Mouse (Mus musculus) forebrain, embryonic 14.5 days (tissue): ENCODE results near the gene Kdelr1. TPM values are rescaled to one million over a fixed set of nuclear protein-coding genes. Genes with fewer than 3 reads are reported as not detected.
"Not testable (repeated sequence)": the region's sequence is repeated elsewhere in the genome, so short reads cannot be mapped to it uniquely, and the experiment has no call there.

Experiments
- ATAC-seq: fragments of 200-750 bp; cut with Nextera tagmentation; 2 replicates; pipeline ENCODE4 v1.8.0; 2017; ENCODE audit warnings: mild to moderate bottlenecking, moderate library complexity
- DNase-seq: peaks from one replicate; pipeline ENCODE4 v3.0.0-alpha.2; 2015; ENCODE audit warnings: low spot score
- H3K27ac ChIP-seq: fragments of 300-500 bp; sonication (generic); 2 replicates; pipeline ENCODE4 v1.5.1; 2014; ENCODE audit warnings: low read depth, mild to moderate bottlenecking, control low read depth, low read length, moderate library complexity
- H3K27me3 ChIP-seq: fragments of 300-500 bp; sonication (generic); replicated peaks from 2 replicates; pipeline ENCODE4 v1.6.1; 2014; ENCODE audit warnings: low read length, control low read depth, mixed read lengths; ENCODE audit not compliant: control insufficient read depth, insufficient read depth
- H3K36me3 ChIP-seq: fragments of 300-500 bp; sonication (generic); 2 replicates; pipeline ENCODE4 v1.6.1; 2014; ENCODE audit warnings: low read length, control low read depth; ENCODE audit not compliant: control insufficient read depth, insufficient read depth
- H3K4me1 ChIP-seq: fragments of 300-500 bp; sonication (generic); 2 replicates; pipeline ENCODE4 v1.6.1; 2014; ENCODE audit warnings: antibody characterized with exemption, low read length, control low read depth; ENCODE audit not compliant: control insufficient read depth, insufficient read depth
- H3K4me2 ChIP-seq: fragments of 300-500 bp; sonication (generic); 2 replicates; pipeline ENCODE4 v1.6.1; 2014; ENCODE audit warnings: mild to moderate bottlenecking, control low read depth, low read length
- H3K4me3 ChIP-seq: fragments of 300-500 bp; sonication (generic); 2 replicates; pipeline ENCODE4 v1.5.1; 2014; ENCODE audit warnings: low read depth, low read length, control low read depth
- H3K9ac ChIP-seq: fragments of 300-500 bp; sonication (generic); 2 replicates; pipeline ENCODE4 v1.6.1; 2014; ENCODE audit warnings: mild to moderate bottlenecking, low read length, control low read depth, moderate library complexity
- H3K9me3 ChIP-seq: fragments of 300-500 bp; sonication (generic); replicated peaks from 2 replicates; pipeline ENCODE4 v1.6.1; 2016; ENCODE audit warnings: low read length, control low read depth, mixed read lengths; ENCODE audit not compliant: control insufficient read depth
- WGBS: fragments of 180-500 bp; shearing (Covaris S2); extraction: QIAGEN DNeasy Blood & Tissue Kit; methylation state at CpG from one replicate; pipeline ENCODE4 v1.1.7; 2014; 5-methylcytosine and 5-hydroxymethylcytosine counted together
- polyA plus RNA-seq: library from polyadenylated mRNA; unstranded; fragments of >200 nt; fragmentation: Nextera tagmentation; extraction: Ambion mirVana; gene quantifications from 2 replicates; pipeline ENCODE4 v1.2.1, GENCODE M21; 2014

Kdelr1 gene
- polyA plus RNA-seq, 1 experiment from 2014 or later = 104 TPM

- H3K4me2 ChIP-seq = no peak overlapping the region
- H3K27ac ChIP-seq = no peak overlapping the region
- DNase-seq = no peak
- 98% methylated on average over 4 of the region's 4 CpGs for whole genome bisulfite sequencing
- no peaks in the 10 kb centered on the region for H3K9me3 ChIP-seq
- no peak overlapping the region for H3K4me3 ChIP-seq
- no peaks in the 10 kb centered on the region for H3K27me3 ChIP-seq
- H3K4me1 ChIP-seq = no peaks in the 10 kb centered on the region
- H3K9ac ChIP-seq = no peak overlapping the region
- ATAC-seq = no peak
- H3K36me3 ChIP-seq = peaks cover 89% of the 10 kb centered on the region
Measured at GRCm38 (mm10) chr7:45880531-45880930, 8.0 kb downstream of the Kdelr1 start.

- no peak overlapping the region for H3K4me2 ChIP-seq
- H3K9me3 ChIP-seq = no peaks in the 10 kb centered on the region
- 90% methylated on average over 2 of the region's 2 CpGs for WGBS
- no peak overlapping the region for H3K27ac ChIP-seq
- ATAC-seq (no peak), DNase-seq (no peak)
- H3K27me3 ChIP-seq = no peaks in the 10 kb centered on the region
- H3K4me1 ChIP-seq = no peaks in the 10 kb centered on the region
- no peak overlapping the region for H3K9ac ChIP-seq
- H3K36me3 ChIP-seq = peaks cover 87% of the 10 kb centered on the region
- H3K4me3 ChIP-seq = no peak overlapping the region
Measured at GRCm38 (mm10) chr7:45881011-45881410, 8.4 kb downstream of the Kdelr1 start.

GRCm38 (mm10) chr7:45887246-45887645 lies 14.7 kb downstream of the Kdelr1 start:
- Histone ChIP-seq H3K4me1 (no peaks in the 10 kb centered on the region), H3K9ac (no peak overlapping the region), H3K4me2 (no peak overlapping the region), H3K9me3 (no peaks in the 10 kb centered on the region), H3K36me3 (peaks cover 36% of the 10 kb centered on the region), H3K27ac (no peak overlapping the region), H3K27me3 (no peaks in the 10 kb centered on the region), H3K4me3 (no peak overlapping the region)
- no peak for ATAC-seq
- DNase-seq = no peak
- WGBS = 60% methylated on average over 3 of the region's 3 CpGs

GRCm38 (mm10) chr7:45892651-45893050 lies 20.1 kb downstream of the Kdelr1 start:
- Histone ChIP-seq H3K27ac (no peak overlapping the region), H3K27me3 (no peaks in the 10 kb centered on the region), H3K9ac (no peak overlapping the region), H3K4me2 (no peak overlapping the region), H3K4me3 (no peak overlapping the region), H3K9me3 (no peaks in the 10 kb centered on the region), H3K36me3 (no peaks in the 10 kb centered on the region), H3K4me1 (peaks cover 5% of the 10 kb centered on the region)
- ATAC-seq (no peak), DNase-seq (no peak)
- 83% methylated on average over 2 of the region's 2 CpGs for WGBS

- Histone ChIP-seq H3K36me3 (no peaks in the 10 kb centered on the region), H3K4me3 (peak overlapping the region; percentile 47), H3K27ac (no peak overlapping the region), H3K4me2 (peak overlapping the region; percentile 34), H3K27me3 (no peaks in the 10 kb centered on the region), H3K9me3 (no peaks in the 10 kb centered on the region), H3K4me1 (peaks cover 9% of the 10 kb centered on the region), H3K9ac (no peak overlapping the region)
- WGBS = 73% methylated on average over 6 of the region's 6 CpGs
- DNase-seq = no peak
- ATAC-seq = peak; percentile 19; the same call in 1 of the 2 replicates
Measured at GRCm38 (mm10) chr7:45895931-45896516, 23.5 kb downstream of the Kdelr1 start.

- ATAC-seq = peak; percentile 92
- 1% methylated on average over 40 of the region's 40 CpGs for WGBS
- no peaks in the 10 kb centered on the region for H3K27me3 ChIP-seq
- peaks cover 9% of the 10 kb centered on the region for H3K4me1 ChIP-seq
- H3K4me3 ChIP-seq = peak within 1 kb of the TSS; percentile 47
- peak within 1 kb of the TSS; percentile 30; the same call in 1 of the 2 replicates for H3K27ac ChIP-seq
- H3K9me3 ChIP-seq = no peaks in the 10 kb centered on the region
- DNase-seq = peak; percentile 100
- H3K9ac ChIP-seq = peak within 1 kb of the TSS; percentile 68
- H3K4me2 ChIP-seq = peak within 1 kb of the TSS; percentile 91
- no peaks in the 10 kb centered on the region for H3K36me3 ChIP-seq
Measured at GRCm38 (mm10) chr7:45896517-45897257, 24.1 kb downstream of the Kdelr1 start, which contains the start of the genes Syngr4 and Tmem143. Gene Syngr4, minus strand, starts transcription at chr7:45896714. Gene Tmem143, plus strand, starts transcription at chr7:45896941.

GRCm38 (mm10) chr7:45897258-45897757 lies 24.7 kb downstream of the Kdelr1 start:
- ATAC-seq = peak; percentile 30
- no peaks in the 10 kb centered on the region for H3K27me3 ChIP-seq
- H3K9me3 ChIP-seq = no peaks in the 10 kb centered on the region
- peak overlapping the region; percentile 68 for H3K9ac ChIP-seq
- peak overlapping the region; percentile 91 for H3K4me2 ChIP-seq
- H3K27ac ChIP-seq = peak overlapping the region; percentile 30; the same call in 1 of the 2 replicates
- peaks cover 9% of the 10 kb centered on the region for H3K4me1 ChIP-seq
- no peaks in the 10 kb centered on the region for H3K36me3 ChIP-seq
- under 1% methylated on average over 19 of the region's 19 CpGs for WGBS
- H3K4me3 ChIP-seq = peak overlapping the region; percentile 47
- DNase-seq = peak; percentile 29

- H3K4me3 ChIP-seq, H3K36me3 ChIP-seq, H3K9me3 ChIP-seq, ATAC-seq, H3K27ac ChIP-seq, H3K4me1 ChIP-seq, H3K27me3 ChIP-seq, H3K9ac ChIP-seq: not testable (repeated sequence)
- peak; percentile 56 for DNase-seq
- H3K4me2 ChIP-seq = peak overlapping the region; percentile 91
- 47% methylated on average over 4 of the region's 4 CpGs for WGBS
Measured at GRCm38 (mm10) chr7:45898125-45898524, 25.6 kb downstream of the Kdelr1 start.

- no peak overlapping the region for H3K4me3 ChIP-seq
- no peak overlapping the region for H3K4me2 ChIP-seq
- no peak for DNase-seq
- H3K9me3 ChIP-seq = no peaks in the 10 kb centered on the region
- no peak overlapping the region for H3K27ac ChIP-seq
- H3K4me1 ChIP-seq = peaks cover 9% of the 10 kb centered on the region
- ATAC-seq = no peak
- no peaks in the 10 kb centered on the region for H3K36me3 ChIP-seq
- no peaks in the 10 kb centered on the region for H3K27me3 ChIP-seq
- no peak overlapping the region for H3K9ac ChIP-seq
- 61% methylated on average over 5 of the region's 5 CpGs for WGBS
Measured at GRCm38 (mm10) chr7:45901562-45901961, 29.0 kb downstream of the Kdelr1 start.
